Mouse (Mus musculus) cerebellum, adult 2 months (tissue): ENCODE data around the gene Rfx2.

Experiments used
- CTCF ChIP-seq: fragments of 200-500 bp; IDR thresholded peaks from 2 replicates; pipeline ENCODE4 v1.5.1; 2011; ENCODE audit warnings: low read depth, mild to moderate bottlenecking, control low read depth, low read length, moderate library complexity, borderline replicate concordance; ENCODE audit not compliant: insufficient read depth
- POLR2A ChIP-seq: fragments of 200-500 bp; IDR thresholded peaks from 2 replicates; pipeline ENCODE4 v1.6.1; 2011; ENCODE audit warnings: low read length, control low read depth, borderline replicate concordance; ENCODE audit not compliant: insufficient read depth

GRCm38 (mm10) chr17:56761077-56761476 is 69.7 kb downstream of the Rfx2 start:
- TF ChIP-seq CTCF: no peak
- TF ChIP-seq POLR2A: no peak
